Mouse (Mus musculus) thymus, adult 2 months (tissue): Measurements from ENCODE around the gene Hk3. TPM values are rescaled to one million over a fixed set of nuclear protein-coding genes. Genes with fewer than 3 reads are reported as not detected.

ENCODE experiments used
- DNase-seq: peaks from one replicate; pipeline ENCODE4 v3.0.0; 2021
- H3K27ac ChIP-seq: fragments of 200-500 bp; 2 replicates; pipeline ENCODE4 v1.5.1; 2012; ENCODE audit warnings: low read length, control low read depth; ENCODE audit not compliant: control insufficient read depth, insufficient read depth
- H3K27me3 ChIP-seq: fragments of 200-500 bp; 2 replicates; pipeline ENCODE4 v1.6.1; 2012; ENCODE audit warnings: mild to moderate bottlenecking, low read length, moderate library complexity, mixed read lengths; ENCODE audit not compliant: control insufficient read depth, insufficient read depth
- H3K36me3 ChIP-seq: fragments of 200-500 bp; 2 replicates; pipeline ENCODE4 v1.6.1; 2012; ENCODE audit warnings: mild to moderate bottlenecking, low read length, moderate library complexity; ENCODE audit not compliant: control insufficient read depth, insufficient read depth
- H3K4me1 ChIP-seq: fragments of 200-500 bp; replicated peaks from 2 replicates; pipeline ENCODE4 v1.6.1; 2012; ENCODE audit warnings: low read length; ENCODE audit not compliant: control insufficient read depth, insufficient read depth
- H3K4me3 ChIP-seq: fragments of 200-500 bp; 2 replicates; pipeline ENCODE4 v1.5.1; 2012; ENCODE audit warnings: mild to moderate bottlenecking, low read length, control low read depth, moderate library complexity; ENCODE audit not compliant: control insufficient read depth, insufficient read depth
- CTCF ChIP-seq: fragments of 200-500 bp; IDR thresholded peaks from 2 replicates; pipeline ENCODE4 v1.5.1; 2012; ENCODE audit warnings: mild to moderate bottlenecking, control low read depth, low read length, moderate library complexity, borderline replicate concordance; ENCODE audit not compliant: control insufficient read depth, poor library complexity, insufficient read depth; ENCODE audit errors: extremely low read depth
- POLR2A ChIP-seq: fragments of 200-500 bp; IDR thresholded peaks from 2 replicates; pipeline ENCODE4 v1.6.1; 2012; ENCODE audit warnings: mild to moderate bottlenecking, low read length, control low read depth, moderate library complexity; ENCODE audit not compliant: control insufficient read depth, poor library complexity, insufficient read depth; ENCODE audit errors: extremely low read depth
- WGBS: fragments of 180-500 bp; shearing (Covaris S2); methylation state at CpG from one replicate; pipeline ENCODE4 v1.1.7; 2018; 5-methylcytosine and 5-hydroxymethylcytosine counted together
- polyA plus RNA-seq: library from polyadenylated mRNA; depleted of rRNA; stranded (reverse); fragments of >200 nt; gene quantifications from 2 replicates; pipeline ENCODE4 v1.2.3, GENCODE M21; 2012

The Hk3 gene
- polyA plus RNA-seq, 1 experiment = 4.1 TPM

DNA sequence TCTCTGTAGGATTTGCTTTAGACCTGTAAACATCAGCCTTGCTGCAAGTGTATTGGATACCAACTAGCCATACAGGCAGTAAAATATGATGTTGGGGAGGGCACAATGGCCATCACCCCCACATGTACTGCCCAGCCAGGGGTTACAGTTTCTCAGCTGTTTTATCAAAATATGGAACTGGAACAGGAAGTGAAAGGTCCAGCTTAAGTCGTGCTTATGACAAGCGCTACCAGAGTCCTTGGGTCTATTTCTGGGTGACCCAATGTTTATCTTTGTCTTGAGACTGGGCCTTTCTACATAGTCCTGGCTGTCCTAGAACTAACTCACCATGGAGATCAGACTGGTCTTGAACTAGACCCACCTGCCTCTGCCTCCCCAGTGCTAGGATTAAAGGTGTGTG lies 3.0 kb upstream of the Hk3 start:
- Histone ChIP-seq H3K4me3 (no peak overlapping the region), H3K4me1 (peaks cover 14% of the 10 kb centered on the region), H3K36me3 (peaks cover 15% of the 10 kb centered on the region), H3K27me3 (no peaks in the 10 kb centered on the region), H3K27ac (no peak overlapping the region)
- no peak for DNase-seq
- no peak for TF ChIP-seq POLR2A
- no peak for TF ChIP-seq CTCF
- WGBS = 89% methylated on average over 2 of the region's 2 CpGs

DNA sequence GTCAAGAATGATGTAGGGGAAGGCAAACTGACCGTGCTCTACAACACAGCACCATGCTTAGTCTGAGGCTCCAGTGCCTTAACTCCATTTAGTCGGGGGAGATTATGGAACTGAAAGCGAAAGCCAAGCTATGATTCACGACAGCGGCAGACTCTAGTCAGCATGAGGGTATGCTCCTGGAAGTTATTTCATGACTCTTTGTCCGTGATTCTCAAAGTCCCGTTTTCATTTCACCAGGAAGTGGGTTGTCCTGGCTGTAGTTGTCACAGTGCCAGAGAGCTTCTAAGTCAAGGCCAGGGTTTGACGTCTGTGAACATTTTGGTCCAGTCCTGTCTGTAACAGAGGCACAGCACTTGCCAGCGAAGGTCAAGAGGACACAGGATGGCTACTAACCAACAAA lies 1.5 kb upstream of the Hk3 start:
- H3K4me3 ChIP-seq = no peak overlapping the region
- no peak for DNase-seq

DNA sequence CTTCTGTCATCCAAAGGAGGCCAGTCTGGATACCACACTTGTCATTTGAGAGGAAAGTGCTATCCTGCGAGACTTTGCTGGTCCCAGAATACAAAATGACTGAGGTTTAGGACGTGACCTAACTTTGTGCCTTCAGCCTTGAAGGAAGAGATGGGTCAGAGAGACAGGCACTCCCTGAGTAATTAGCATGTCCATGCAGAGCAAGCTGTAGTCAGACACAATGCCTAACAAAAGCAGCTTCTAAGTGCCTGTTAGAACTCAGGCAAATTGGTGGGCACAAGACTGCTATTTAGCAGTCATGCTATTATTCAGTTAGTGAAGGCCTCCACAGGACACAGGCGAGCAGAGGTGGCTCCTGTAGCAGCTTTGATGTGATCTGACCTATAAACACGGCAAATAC lies 1.1 kb upstream of the Hk3 start:
- no peak for DNase-seq
- Histone ChIP-seq H3K4me1 (peaks cover 29% of the 10 kb centered on the region), H3K27me3 (no peaks in the 10 kb centered on the region), H3K27ac (no peak overlapping the region), H3K36me3 (no peaks in the 10 kb centered on the region), H3K4me3 (no peak overlapping the region)
- no peak for TF ChIP-seq POLR2A
- no peak for TF ChIP-seq CTCF
- WGBS = 62% methylated on average over 4 of the region's 4 CpGs

More for the DNA sequence above, 1.5 kb upstream of the Hk3 start:
- H3K4me1 ChIP-seq = peaks cover 24% of the 10 kb centered on the region
- H3K27me3 ChIP-seq = no peaks in the 10 kb centered on the region
- 16% methylated on average over 9 of the region's 9 CpGs for WGBS
- peaks cover under 1% of the 10 kb centered on the region; the same call in 1 of the 2 replicates for H3K36me3 ChIP-seq
- no peak overlapping the region for H3K27ac ChIP-seq
- TF ChIP-seq CTCF = no peak
- no peak for TF ChIP-seq POLR2A

DNA sequence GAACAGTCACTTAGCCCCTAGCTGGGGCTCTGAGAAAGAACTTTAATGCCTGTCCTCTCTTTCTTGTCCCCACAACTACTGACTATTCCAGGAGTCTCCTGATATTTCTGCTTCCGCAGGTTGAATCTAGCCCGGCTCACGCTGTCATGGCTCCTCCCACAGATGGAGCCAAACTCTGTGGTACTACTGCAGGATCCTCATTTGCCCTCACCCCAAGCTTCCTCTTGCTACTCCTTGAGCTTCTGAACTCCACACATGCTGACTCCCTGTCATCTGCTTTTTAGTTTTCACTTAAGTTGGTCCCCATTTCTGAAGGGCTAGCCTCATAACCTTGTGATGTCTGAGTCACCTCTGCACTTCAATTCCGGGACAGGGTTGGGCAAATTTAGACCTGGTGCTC lies 1.1 kb downstream of the Hk3 start:
- Histone ChIP-seq H3K36me3 (no peaks in the 10 kb centered on the region), H3K27me3 (no peaks in the 10 kb centered on the region), H3K4me3 (no peak overlapping the region), H3K27ac (no peak overlapping the region), H3K4me1 (peaks cover 31% of the 10 kb centered on the region)
- WGBS = 67% methylated on average over 4 of the region's 4 CpGs
- TF ChIP-seq CTCF = no peak
- no peak for TF ChIP-seq POLR2A
- DNase-seq = no peak

DNA sequence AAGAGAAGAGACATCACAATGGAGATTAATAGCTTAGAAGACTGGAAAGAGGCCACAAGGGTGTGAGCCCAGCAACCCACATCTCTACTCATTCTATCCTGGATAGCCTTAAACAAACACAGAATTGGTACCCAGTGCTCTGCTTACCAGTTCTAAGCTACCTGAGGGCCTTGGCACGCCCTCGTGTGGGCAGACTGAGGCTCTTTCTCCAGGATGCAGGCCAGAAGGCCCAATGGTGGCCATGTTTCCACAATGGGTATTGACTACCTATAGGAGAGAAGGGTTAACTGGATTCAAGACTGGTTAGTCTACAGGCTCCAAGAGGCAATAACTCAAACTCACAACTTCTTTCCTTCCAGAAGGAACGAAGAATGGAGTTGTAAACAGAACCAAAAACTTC lies 2.0 kb downstream of the Hk3 start:
- 89% methylated on average over 3 of the region's 3 CpGs for WGBS
- no peaks in the 10 kb centered on the region for H3K27me3 ChIP-seq
- no peaks in the 10 kb centered on the region for H3K36me3 ChIP-seq
- no peak overlapping the region for H3K4me3 ChIP-seq
- no peak for DNase-seq
- H3K27ac ChIP-seq = no peak overlapping the region
- H3K4me1 ChIP-seq = peaks cover 31% of the 10 kb centered on the region
- no peak for TF ChIP-seq POLR2A
- no peak for TF ChIP-seq CTCF

DNA sequence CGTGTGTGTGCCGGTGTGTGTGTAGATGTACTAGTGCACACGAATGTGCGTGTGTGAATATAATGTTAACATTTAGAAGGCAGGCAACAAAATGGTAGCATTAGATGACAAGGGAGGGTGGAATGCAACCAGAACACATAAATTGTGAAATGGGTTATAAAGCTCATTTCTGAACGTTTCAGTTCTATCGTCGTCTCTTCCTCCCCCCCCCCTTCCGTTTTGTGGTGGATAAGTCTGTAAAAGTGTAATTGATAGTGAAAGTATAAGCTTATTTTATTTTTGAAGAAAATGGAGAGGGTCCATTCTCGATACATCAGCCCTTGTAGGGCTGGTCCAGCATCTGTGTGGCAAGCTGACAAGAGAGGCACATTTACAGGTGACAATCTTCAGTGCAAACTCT lies 2.5 kb downstream of the Hk3 start:
- TF ChIP-seq CTCF = no peak
- 53% methylated on average over 9 of the region's 9 CpGs for WGBS
- no peaks in the 10 kb centered on the region for H3K27me3 ChIP-seq
- H3K36me3 ChIP-seq = no peaks in the 10 kb centered on the region
- H3K4me1 ChIP-seq = peaks cover 31% of the 10 kb centered on the region
- H3K27ac ChIP-seq = peak overlapping the region; percentile 90
- DNase-seq = no peak
- H3K4me3 ChIP-seq = no peak overlapping the region

DNA sequence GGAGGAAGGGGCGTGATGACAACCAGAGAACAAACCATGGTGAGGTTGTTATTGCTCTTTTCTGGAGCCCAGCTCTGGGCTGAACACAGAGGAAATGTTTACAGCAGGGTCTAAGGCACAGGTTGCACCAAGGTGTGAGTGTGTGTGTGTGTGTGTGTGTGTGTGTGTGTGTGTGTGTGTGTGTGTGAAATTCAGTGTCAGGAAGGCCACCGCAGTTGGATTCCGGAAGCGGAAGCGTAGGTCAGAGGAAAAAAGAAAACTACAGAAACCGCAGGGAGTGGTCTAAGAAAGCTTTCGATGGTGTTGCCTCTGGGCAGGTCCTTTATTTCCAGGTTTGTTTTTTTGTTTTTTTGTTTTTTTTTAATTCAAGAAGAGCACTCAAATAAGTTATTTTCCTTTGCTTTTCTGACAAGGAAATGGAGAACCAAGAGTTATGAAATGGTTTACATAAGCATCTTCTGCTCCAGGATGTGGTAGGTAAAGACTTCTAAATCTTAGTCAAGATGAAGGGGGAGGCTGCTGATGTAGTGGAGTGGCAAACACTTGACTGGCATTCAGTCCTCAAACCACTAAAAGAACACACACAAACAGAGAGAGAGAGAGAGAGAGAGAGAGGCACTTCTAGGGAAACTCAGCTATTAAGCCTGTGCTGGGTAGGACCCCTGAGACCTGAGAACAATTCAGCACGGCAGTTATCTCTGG lies 3.1 kb downstream of the Hk3 start:
- Histone ChIP-seq H3K27me3 (no peaks in the 10 kb centered on the region), H3K36me3 (no peaks in the 10 kb centered on the region), H3K4me3 (no peak overlapping the region), H3K27ac (peak overlapping the region; percentile 90), H3K4me1 (peaks cover 29% of the 10 kb centered on the region)
- peak; percentile 18 for DNase-seq
- no peak for TF ChIP-seq POLR2A
- TF ChIP-seq CTCF = no peak
- WGBS = 33% methylated on average over 8 of the region's 8 CpGs
